Mouse (Mus musculus) small intestine, adult 2 months (tissue): ENCODE measurements at regions not wholly inside any gene's neighbourhood (a gene's known extent, or its start where the extent isn't known, plus 50 kb on each side); places are given as distances from the start of the nearest gene placed in this dataset.

Experiments used
- H3K27ac ChIP-seq: fragments of 200-500 bp; 2 replicates; pipeline ENCODE4 v1.5.1; 2012; ENCODE audit warnings: low read depth, low read length, control low read depth, inconsistent platforms; ENCODE audit not compliant: insufficient read depth
- H3K27me3 ChIP-seq: fragments of 200-500 bp; 2 replicates; pipeline ENCODE4 v1.6.1; 2012; ENCODE audit warnings: mild to moderate bottlenecking, moderate library complexity, low read length, inconsistent platforms; ENCODE audit not compliant: control insufficient read depth, insufficient read depth
- H3K36me3 ChIP-seq: fragments of 200-500 bp; 2 replicates; pipeline ENCODE4 v1.6.1; 2012; ENCODE audit warnings: mild to moderate bottlenecking, low read length, control low read depth, inconsistent platforms; ENCODE audit not compliant: control insufficient read depth, insufficient read depth
- H3K4me1 ChIP-seq: fragments of 200-500 bp; 2 replicates; pipeline ENCODE4 v1.6.1; 2012; ENCODE audit warnings: low read length, inconsistent platforms, mixed read lengths; ENCODE audit not compliant: control insufficient read depth, insufficient read depth, insufficient read length
- H3K4me3 ChIP-seq: fragments of 200-500 bp; 2 replicates; pipeline ENCODE4 v1.5.1; 2012; ENCODE audit warnings: low read depth, mild to moderate bottlenecking, control low read depth, inconsistent platforms, low read length, moderate library complexity
- CTCF ChIP-seq: fragments of 200-500 bp; IDR thresholded peaks from 2 replicates; pipeline ENCODE4 v1.5.1; 2012; ENCODE audit warnings: low read depth, mild to moderate bottlenecking, control low read depth, inconsistent platforms, low read length, moderate library complexity, mixed read lengths; ENCODE audit not compliant: insufficient replicate concordance, insufficient read length; ENCODE audit errors: extremely low read depth
- POLR2A ChIP-seq: fragments of 200-500 bp; IDR thresholded peaks from 2 replicates; pipeline ENCODE4 v1.6.1; 2012; ENCODE audit warnings: low read depth, mild to moderate bottlenecking, control low read depth, inconsistent platforms, low read length, moderate library complexity
- WGBS: fragments of 180-500 bp; shearing (Covaris S2); methylation state at CpG from one replicate; pipeline ENCODE4 v1.1.7; 2018; 5-methylcytosine and 5-hydroxymethylcytosine counted together

GRCm38 (mm10) chr11:79748606-79749125 is 157.7 kb downstream of the Rab11fip4 start:
- Histone ChIP-seq H3K27me3 (no peaks in the 10 kb centered on the region), H3K4me1 (peaks cover 3% of the 10 kb centered on the region; the same call in 1 of the 2 replicates), H3K27ac (no peak overlapping the region), H3K4me3 (no peak overlapping the region), H3K36me3 (no peaks in the 10 kb centered on the region)
- TF ChIP-seq POLR2A (no peak), CTCF (no peak)
- WGBS, result 92% methylated on average over 7 of the region's 7 CpGs

GRCm38 (mm10) chr11:79747801-79748200 is 156.8 kb downstream of the Rab11fip4 start:
- Histone ChIP-seq H3K4me1 (peaks cover 3% of the 10 kb centered on the region; the same call in 1 of the 2 replicates), H3K4me3 (no peak overlapping the region), H3K27me3 (no peaks in the 10 kb centered on the region), H3K27ac (no peak overlapping the region), H3K36me3 (no peaks in the 10 kb centered on the region)
- 63% methylated on average over 6 of the region's 6 CpGs for WGBS
- TF ChIP-seq CTCF, result no peak
- no peak for TF ChIP-seq POLR2A
